Mouse (Mus musculus) adrenal gland, adult (tissue): ENCODE data around the gene Prkag2.
A peak's percentile ranks its signal among the peaks of the same experiment; 100 is the strongest.

Source experiments
- DNase-seq, 2 experiments: peaks; one replicate each; pipeline ENCODE4 v3.0.0; 2022 to 2023; ENCODE audit warnings: low spot score in 1 of 2; ENCODE audit not compliant: inconsistent age in 2 of 2

The Prkag2 gene

GRCm38 (mm10) chr5:25006848-25007247, 93.6 kb downstream of the Prkag2 start:
- peak; percentile 93 to 96 for DNase-seq

GRCm38 (mm10) chr5:25005532-25006129, 94.8 kb downstream of the Prkag2 start:
- no peak for DNase-seq

GRCm38 (mm10) chr5:25001391-25001794, 99.0 kb downstream of the Prkag2 start:
- peak; percentile 79 to 92 for DNase-seq

- no peak for DNase-seq
Measured at GRCm38 (mm10) chr5:24999351-24999750, 101.1 kb downstream of the Prkag2 start.

GRCm38 (mm10) chr5:24995576-24996100, 104.8 kb downstream of the Prkag2 start:
- peak; percentile 78 to 90 for DNase-seq

- no peak for DNase-seq
Measured at GRCm38 (mm10) chr5:24993190-24993589, 107.3 kb downstream of the Prkag2 start.

- peak; percentile 62 to 66 for DNase-seq
Measured at GRCm38 (mm10) chr5:24991575-24991974, 108.9 kb downstream of the Prkag2 start.

GRCm38 (mm10) chr5:24990460-24990859, 110.0 kb downstream of the Prkag2 start:
- DNase-seq = no peak

- DNase-seq = peak in 1 of 2 experiments; percentile 69
Measured at GRCm38 (mm10) chr5:24989683-24990082, 110.8 kb downstream of the Prkag2 start.

- peak; percentile 64 to 79 for DNase-seq
Measured at GRCm38 (mm10) chr5:24986956-24987355, 113.5 kb downstream of the Prkag2 start.

- DNase-seq = no peak
Measured at GRCm38 (mm10) chr5:24986204-24986940, 114.1 kb downstream of the Prkag2 start.

- peak; percentile 49 to 74 for DNase-seq
Measured at GRCm38 (mm10) chr5:24985434-24986176, 114.8 kb downstream of the Prkag2 start.

- DNase-seq = no peak
Measured at GRCm38 (mm10) chr5:24984157-24984556, 116.3 kb downstream of the Prkag2 start.

GRCm38 (mm10) chr5:24983539-24983938, 116.9 kb downstream of the Prkag2 start:
- DNase-seq = peak; percentile 58 to 80

GRCm38 (mm10) chr5:24982258-24982657, 118.2 kb downstream of the Prkag2 start:
- no peak for DNase-seq

GRCm38 (mm10) chr5:24981765-24982164, 118.7 kb downstream of the Prkag2 start:
- DNase-seq = peak; percentile 70 to 90

- DNase-seq = peak in 1 of 2 experiments; percentile 64
Measured at GRCm38 (mm10) chr5:24979968-24980345, 120.5 kb downstream of the Prkag2 start.

- no peak for DNase-seq
Measured at GRCm38 (mm10) chr5:24979312-24979967, 121.0 kb downstream of the Prkag2 start.

- DNase-seq = peak; percentile 73 to 76
Measured at GRCm38 (mm10) chr5:24976907-24977306, 123.5 kb downstream of the Prkag2 start.

GRCm38 (mm10) chr5:24976236-24976635, 124.2 kb downstream of the Prkag2 start:
- no peak for DNase-seq

- no peak for DNase-seq
Measured at GRCm38 (mm10) chr5:24975100-24975499, 125.3 kb downstream of the Prkag2 start.
